Mouse (Mus musculus) liver, embryonic 14.5 days (tissue): Measurements from ENCODE around the gene Clcf1.

Experiments used
- CTCF ChIP-seq: IDR thresholded peaks from 2 replicates; pipeline ENCODE4 v1.5.1; 2016; ENCODE audit warnings: antibody characterized with exemption, low read depth, control low read depth
- EP300 ChIP-seq: IDR thresholded peaks from 2 replicates; pipeline ENCODE4 v1.6.1; 2016; ENCODE audit warnings: antibody characterized with exemption, low read depth

- TF ChIP-seq CTCF (no peak), EP300 (no peak)
These were observed 47.2 kb upstream of the Clcf1 start for GRCm38 (mm10) chr19:4166678-4167476.
